Mouse (Mus musculus) right cerebral cortex, postnatal 36 days (tissue): Measurements from ENCODE around the gene Exosc2.
"Not testable (repeated sequence)": the region's sequence is repeated elsewhere in the genome, so short reads cannot be mapped to it uniquely, and the experiment has no call there.

Experiments
- DNase-seq, 2 experiments: peaks; one replicate each; pipeline ENCODE4 v3.0.0; 2022; ENCODE audit warnings: low spot score in 2 of 2, mixed read lengths in 1 of 2

The Exosc2 gene

DNA sequence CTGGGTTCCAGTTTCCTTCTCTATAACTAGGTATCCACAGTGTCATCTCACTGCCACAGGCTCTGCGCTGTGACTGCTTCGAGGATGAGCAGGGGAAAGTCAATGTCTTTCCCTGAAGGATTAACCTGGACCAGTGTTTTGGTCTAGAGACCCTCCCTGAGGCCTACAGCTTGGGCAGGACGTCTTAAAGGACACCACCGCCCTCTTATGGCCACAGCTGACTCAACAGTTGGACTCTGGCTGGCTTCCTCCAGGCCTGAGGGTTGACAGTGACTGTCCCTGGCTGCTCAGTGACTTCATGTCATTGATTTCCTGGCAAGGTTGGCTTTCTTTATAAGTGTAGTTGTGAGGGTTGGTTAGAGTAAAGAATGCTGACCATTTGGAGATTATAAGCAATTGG lies 3.2 kb upstream of the Exosc2 start:
- no peak for DNase-seq

DNA sequence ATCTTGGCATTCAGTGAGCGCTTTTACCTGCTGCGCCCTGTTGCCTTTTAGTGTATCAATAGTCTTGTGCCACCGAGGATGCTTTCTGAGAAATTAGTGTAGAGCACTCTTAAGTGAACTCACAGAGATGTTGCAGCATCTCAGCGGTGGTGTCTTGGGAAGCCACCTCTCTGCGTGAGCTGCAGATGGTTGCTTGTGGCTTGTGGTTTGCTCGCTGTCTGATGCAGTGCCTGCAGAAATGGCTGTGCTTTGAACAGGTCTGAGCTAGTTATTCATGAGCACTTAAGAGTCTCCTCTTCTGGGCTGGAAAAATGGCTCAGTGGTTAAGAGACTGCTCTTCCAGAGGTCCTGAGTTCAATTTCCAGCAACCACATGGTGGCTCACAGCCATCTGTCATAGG lies 8.1 kb downstream of the Exosc2 start:
- DNase-seq, result no peak

DNA sequence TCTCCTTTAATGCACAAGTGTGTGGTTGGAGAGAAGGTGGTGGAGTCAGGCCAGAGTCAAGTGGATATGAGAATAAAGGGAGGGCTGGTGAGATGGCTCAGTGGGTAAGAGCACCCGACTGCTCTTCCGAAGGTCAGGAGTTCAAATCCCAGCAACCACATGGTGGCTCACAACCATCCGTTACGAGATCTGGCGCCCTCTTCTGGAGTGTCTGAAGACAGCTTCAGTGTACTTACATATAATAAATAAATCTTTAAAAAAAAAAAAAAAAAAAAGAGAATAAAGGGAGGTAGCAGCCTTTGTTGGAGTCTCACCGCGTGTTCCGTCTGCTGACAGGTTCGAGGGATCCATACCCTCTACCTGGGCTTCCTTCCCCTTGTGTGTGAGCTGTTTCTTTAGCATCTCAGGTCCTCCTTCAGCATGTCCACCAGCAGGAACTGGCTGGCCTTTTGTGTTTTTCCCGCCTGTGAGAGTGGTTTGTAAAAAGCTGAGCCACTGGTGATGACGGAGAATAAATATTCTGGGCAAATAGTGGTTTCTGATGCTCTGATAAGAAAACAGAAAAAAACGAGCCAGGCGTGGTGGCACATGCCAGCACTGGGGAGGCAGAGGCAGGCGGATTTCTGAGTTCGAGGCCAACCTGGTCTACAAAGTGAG lies 10.7 kb downstream of the Exosc2 start:
- not testable (repeated sequence) for DNase-seq

DNA sequence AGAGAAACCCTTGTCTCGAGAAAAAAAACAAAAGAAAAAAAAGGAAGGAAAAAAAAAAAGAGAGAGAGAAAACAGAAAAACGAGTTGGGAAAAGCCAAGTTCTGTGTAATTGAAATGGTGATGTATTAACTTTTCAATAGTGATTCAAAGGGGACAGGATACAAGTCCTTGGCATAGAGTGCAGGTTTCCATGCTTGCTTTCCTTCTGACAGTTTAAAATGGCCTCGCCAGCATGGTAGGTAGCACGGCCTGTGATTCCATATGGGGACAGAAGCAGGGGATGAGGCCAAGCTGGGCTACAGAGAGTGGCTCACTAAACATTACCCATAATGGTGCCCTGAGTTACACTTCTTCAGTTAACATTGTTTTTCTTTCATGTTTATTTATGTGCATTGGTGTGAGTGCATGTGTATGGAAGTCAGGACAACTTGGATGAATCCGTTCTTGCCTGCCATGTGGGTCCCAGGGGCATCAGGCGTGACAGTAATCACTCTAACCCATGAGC lies 11.3 kb downstream of the Exosc2 start:
- no peak for DNase-seq

DNA sequence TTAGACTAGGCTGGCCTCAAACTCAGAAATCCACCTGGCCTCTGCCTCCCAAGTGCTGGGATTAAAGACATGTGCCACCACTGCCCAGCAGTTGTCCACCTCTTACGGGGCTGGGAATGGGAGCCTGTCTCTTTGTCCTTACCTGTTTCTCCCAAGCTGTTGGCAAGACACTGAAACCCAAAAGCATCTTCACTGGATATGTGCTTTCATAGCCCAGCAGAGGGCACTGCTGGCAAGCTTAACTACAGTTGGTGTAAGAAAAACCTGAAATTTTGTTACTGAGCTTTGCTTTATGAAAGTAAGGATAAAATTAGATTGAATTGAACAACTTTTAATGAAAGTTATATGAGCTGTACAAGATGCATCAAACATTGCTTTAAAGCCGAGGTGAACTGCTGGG lies 13.2 kb downstream of the Exosc2 start:
- peak; percentile 23 to 26 for DNase-seq

DNA sequence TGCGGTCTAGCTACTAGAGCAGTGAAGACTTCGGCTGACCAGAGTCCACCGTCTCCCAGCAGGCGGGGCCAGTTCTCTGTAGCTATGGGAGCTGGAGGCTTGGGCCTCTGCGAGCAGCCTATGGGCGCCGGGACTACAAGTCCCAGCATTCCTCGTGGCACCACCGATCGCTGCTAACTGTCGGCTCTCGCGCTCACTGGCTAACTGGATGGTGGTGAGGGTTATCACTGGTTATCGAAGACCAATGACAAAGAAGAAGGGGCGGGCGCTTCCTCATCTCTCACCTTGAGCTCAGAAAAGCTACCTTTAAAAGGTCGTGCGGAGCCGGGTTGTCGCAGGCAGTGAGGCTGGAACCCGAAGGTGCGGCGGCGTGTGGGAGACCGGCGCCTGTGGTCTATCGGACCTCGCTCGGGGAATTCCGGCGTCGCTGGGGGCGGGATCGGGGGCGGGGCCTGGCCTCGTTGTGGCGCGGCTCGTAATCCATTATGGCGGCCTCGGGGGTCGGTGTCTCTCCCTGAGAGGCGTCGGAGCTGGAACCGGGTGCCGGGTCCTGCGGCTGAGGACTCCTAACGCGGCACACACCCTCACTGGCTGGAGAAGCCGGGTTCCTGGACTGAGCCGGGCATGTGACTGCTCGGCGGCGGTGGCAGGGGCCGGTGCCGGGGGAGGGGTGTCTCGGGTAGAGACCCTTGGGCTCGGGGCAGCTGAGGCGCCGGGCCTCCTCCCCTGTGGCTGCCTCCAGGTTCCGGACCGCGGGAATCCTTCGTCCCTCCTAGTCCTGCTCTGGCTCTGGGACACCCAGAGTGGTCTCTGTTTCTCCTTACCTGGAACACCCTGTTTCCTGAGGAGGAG lies 17.8 kb downstream of the Exosc2 start, which contains the start of gene Abl1:
TSS of gene Abl1 (plus strand) at position 303 of the 852 bp plus-strand sequence.
- DNase-seq, result peak; percentile 96 to 98

DNA sequence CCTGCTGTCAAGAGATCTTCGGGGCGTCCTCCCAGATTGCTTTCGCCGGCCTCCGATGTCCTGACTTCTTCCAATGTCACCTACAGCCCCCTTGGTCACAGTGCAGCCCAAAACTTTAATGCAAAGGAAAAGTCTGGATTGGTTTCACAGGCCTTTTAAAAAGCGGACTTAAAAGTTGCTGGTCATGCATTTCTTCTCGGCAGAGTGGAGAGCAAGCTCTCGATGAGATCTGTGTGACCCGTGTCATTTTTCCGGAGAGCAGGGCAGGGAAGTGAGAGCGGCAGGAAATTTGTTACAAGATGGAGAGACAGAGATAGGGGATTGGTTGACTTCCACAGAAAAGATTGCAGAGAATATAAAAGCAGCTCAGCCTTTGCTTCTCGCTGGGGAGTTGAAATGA lies 18.5 kb downstream of the Exosc2 start:
- no peak for DNase-seq

DNA sequence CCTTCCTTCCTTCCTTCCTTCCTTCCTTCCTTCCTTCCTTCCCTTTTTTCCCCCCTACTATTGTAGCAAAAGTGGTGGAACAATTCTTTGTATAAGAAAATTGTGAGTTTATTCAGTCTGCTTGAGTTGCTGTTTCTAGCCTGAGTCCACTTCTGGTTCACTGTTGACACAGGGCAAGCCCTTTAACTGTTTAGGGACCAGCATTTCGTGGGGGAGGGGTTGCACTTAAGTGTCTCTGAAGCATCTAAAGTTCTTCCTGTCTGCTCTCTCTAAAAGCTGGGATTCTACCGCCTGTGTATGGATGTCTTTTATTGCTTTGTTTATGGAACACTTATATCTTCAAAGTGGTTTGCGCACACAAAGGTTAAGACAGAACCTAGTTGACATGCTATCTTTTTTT lies 19.5 kb downstream of the Exosc2 start:
- DNase-seq, result no peak

DNA sequence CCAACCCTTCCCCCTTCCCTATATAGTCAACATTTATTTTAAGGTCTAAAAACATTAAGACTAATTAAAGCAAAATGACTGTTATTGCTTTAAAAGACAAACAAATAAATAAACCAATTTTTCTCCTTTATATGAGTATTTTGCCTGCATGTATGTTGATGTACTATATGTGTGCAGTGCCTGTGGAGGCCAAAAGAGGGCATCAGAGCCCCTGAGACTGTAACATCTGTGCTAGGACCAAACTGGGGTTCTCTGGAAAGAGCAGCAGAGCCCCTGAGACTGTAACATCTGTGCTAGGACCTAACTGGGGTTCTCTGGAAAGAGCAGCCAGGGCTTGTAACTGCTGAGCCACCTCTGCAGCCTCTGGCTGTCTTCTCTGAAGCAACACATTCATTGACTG lies 27.7 kb downstream of the Exosc2 start:
- no peak for DNase-seq

DNA sequence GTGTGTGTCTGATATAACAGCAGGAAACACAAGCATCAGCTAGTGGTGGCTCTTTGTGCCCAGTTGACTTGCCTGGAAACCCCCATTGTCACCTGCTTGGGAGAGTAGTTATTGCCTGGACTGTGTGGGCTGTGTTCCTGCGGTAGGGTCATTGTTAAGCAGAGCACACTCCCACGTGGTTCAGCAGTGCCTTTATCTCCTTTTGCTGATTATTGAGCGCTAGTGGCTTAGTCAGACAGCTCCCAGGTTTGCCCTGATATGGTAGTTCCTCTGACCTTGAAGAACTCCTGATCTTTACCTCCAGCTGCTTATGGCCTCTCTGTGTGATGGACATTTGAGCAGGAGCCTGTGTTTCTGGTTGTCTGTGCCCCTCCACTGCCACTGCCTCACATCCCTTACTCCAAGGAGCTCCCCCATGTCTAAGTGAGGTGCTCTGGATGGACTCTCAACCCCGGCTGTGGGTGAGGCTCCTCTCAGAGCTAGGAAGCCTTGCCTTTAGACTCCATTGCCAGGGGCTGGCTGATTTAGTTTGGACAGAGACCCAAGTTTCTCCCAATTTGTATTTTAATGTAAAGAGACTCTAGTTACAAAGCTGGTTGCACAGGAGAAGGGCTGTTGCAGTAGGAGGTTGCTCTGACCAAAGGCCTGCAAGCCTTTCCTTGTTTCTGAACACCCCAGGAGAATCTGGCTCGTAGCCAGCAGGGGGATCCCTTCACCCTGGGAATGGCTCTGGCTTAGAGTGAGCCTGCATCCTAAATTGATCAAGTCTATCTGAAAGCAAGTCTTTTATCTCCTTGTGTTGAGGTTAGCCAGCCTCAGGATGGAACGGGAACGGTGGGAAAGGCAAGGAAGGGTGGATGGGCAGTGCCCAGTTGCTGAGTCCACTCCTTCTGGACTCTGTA lies 30.3 kb downstream of the Exosc2 start:
- DNase-seq, result no peak

DNA sequence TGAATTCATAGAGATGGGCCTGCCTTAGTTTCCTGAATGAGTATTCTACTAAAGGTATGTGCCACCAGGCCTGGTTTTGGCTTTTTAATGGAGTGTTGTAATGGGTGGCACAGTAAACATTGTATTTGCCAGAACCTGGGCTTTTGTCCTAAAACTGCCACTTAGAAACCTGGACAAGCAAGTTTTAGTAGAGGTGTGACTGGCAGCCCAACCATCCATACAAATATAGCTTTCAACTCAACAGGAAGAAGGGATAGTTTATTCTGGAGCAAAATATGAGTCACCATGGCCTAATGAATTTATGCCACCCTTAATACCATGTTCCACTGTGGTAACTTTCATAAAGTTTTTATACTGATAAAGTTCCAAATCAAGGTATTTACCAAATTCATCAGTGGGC lies 32.7 kb downstream of the Exosc2 start:
- DNase-seq, result no peak

DNA sequence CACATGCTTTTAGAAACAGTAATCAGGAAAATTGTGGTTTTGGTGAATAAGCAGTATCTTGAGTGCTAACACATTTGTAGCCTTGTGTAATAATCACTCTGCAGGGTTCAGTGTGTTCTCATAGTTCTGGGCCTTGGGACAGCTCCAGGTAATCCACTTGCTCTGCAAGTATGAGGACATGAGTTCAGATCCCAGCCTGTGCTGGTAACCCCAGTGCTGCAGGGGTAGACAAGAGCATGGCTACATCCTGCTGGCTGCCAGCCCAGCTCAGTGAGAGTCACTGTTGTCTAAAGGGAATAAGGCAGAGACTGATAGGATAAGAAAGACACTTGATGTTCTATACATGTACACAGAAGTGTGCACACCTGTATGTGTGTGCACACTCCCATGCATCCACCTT lies 35.4 kb downstream of the Exosc2 start:
- no peak for DNase-seq

DNA sequence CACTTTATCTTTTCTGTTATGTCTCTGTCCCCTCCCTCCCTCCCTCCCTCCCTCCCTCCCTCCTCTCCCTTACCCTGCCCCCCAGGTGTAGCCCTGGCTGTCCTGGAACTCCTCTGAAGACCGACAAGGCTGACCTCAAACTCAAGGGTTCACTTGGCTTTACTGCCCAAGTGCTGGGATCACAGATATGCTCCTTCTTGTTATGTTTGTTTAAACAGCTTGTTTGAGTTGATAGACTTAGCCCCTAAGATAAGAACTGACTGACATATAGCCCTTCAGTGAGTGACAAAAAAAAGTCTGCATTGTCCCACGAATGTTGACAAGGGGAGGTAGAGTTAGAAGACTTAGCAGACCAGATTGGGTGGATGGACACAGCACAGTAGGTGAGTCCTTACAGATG lies 36.0 kb downstream of the Exosc2 start:
- DNase-seq, result no peak

DNA sequence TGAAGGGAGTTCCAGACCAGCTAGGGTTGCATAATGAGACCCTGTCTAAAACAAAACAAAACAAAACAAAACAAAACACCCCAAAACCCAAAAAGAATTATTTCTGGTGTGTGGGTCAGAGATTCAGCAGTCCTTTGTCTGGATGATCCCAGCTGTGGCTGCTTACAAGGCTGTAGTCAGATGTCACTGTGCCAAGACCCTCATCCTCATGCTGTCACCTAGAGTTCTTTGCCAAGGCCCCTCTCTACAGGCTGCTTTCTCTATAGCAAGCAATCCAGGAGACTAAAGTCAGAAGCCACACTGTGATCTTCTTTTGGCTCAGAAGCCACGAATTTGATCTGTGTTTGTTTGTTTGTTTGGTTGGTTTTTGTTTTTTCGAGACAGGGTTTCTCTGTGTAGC lies 42.2 kb downstream of the Exosc2 start:
- DNase-seq, result no peak

DNA sequence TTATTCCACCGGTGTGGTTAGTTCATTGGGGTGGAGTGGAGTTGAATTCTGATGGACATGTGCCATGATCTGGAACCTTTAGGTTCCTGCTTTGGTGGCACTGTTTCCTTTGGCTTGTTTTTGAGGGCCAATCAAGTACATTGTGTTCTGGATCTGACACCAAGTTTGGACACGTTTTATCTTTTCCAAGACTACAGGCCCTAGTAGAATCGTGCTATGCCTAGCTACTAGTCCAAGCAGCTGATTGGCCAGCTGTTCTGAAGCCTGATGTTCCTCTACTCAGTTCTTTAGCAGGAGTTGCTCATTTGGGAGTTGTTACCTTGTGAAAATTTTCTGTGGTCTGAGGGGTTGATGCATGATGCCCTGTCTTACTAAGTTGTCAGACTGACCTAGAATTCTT lies 43.3 kb downstream of the Exosc2 start:
- no peak for DNase-seq

DNA sequence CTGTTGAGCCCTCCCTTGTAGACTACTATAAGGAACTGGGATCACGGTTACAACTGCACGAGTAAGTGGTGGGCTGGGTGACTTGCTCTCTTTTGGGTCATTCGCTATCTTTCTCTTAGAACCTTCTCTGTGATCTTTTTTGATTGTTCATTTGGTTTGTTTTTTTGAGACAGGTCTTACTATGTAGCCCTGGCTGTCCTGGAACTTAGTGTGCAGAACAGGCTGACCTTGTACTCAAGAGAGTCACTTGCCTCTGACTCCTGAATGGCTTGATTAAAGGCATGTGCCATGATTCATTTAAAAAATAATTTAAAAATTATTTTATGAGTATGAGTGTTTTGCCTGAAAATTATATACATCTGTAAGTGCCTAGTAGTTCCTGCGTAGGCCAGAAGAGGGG lies 44.3 kb downstream of the Exosc2 start:
- DNase-seq, result no peak

DNA sequence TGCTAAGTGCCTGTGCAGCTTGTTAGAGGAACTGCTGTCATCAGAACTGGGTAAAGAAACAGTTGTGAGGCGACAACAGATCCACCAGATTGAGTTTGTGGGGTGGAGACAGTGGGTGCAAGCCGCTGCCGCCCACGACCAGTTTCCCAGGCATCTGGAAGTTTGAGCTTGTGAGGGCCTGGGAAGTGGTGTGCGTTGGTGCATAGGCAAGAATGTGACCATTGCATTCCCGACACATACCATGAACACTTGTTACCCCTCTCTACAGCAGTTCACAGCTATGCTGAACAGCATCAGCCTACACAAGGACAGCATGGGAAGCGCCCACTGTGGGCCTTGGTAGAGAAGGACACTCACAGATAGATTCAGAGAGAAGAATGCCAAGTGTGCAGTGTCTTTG lies 45.5 kb downstream of the Exosc2 start:
- peak; percentile 76 for DNase-seq

DNA sequence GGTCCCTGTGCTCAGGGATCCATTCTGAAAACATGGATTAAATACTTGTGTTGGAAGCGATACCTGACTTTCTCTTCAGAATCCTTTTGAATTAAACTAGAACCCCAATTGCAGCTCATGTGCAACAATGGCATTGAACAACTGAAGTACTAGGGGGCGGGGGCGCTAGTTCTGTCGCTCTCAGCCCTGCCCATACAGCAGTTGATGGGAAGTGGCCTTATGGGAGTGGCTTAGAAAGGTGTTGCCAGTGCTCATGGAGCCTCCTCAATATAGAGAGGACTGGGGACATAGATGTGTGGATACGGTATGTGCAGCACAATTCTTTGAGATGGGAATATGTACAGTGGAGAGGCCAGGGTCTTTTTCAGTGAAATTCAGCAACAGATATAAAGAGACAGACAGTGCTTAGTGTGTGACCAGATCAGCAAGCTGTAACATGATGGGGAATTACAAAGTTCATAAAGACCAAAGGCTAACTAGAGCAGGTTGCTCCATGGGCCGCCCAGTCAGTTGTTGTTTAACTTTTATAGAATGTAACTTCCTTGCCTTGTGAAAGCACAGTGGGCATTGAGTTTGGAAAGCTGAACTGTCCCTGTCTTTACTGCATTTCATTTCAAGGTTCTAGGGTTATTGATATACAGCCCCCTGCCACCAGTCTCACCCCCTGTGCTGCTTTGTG lies 48.8 kb downstream of the Exosc2 start:
- no peak for DNase-seq

DNA sequence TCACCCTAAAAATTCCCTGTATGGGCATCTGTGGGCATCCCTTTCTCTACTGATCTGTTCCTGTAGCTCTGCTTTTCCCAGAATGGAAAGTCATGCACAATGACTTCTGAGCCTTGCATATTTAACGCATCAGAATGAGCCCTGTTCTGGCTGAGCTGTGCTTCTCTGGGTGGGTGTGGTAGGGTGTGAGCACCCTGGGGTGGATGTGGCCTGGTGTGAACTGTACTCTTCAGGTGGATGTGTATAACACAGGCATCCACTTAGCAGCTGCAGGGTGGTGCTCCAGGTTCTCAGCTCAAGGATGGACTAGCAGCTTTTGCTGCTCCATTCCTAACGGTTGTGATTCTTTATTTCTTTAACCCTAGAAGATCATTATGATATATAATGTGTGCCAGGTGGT lies 49.4 kb downstream of the Exosc2 start:
- no peak for DNase-seq

DNA sequence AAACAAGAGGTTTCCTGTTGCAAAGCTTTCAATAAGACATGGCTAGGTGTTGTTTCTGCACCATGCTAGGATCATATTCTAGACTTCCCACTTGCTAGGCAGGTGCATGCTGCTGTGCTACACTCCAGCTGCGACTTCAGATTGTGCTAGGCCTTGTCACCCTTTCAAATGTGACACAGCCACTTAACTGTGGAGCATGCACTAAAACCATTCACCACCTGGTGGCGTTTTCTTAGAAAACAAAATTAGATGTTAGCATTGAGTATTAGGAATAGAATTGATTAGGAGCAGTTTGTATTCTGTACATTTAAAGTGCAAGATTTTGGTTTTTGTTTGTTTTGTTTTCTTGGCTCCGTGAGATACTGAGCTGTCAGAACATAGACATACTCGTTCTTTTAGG lies 50.3 kb downstream of the Exosc2 start:
- no peak for DNase-seq

DNA sequence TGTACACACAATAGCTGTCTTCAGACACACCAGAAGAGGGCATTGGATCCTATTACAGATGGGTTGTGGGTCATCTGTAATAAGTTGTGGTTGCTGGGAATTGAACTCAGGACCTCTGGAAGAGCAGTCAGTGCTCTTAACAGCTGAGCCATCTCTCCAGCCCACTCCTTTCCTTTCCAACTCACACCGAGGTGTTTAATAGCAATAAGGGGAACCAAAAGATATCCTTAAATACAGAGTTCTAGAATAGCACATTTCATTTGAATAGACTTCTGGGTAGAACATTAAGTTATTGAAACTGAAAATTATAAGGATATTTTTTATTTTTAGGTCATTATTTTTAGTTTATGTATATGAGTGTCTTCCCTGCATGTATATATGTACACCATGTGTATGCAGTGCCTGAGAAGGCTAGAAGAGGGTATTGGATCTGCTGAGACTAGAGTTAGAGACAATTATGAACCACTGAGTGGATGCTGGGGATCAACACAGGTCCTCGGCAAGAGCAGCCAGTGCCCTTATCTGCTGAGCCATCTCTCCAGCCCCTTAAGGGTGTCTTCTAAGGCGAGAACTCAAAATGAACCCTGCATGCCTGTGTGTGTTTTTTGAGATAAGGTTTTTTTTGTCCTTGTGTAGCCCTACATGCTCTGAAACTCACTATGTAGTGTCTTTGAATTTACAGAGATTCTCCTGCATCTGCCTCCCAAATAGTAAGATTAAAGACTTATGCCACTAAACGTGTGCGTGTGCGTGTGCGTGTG lies 54.4 kb downstream of the Exosc2 start:
- no peak for DNase-seq
